Mouse (Mus musculus) liver, embryonic 14.5 days (tissue): ENCODE measurements at regions not wholly inside any gene's neighbourhood (a gene's known extent, or its start where the extent isn't known, plus 50 kb on each side); places are given as distances from the start of the nearest gene placed in this dataset.
"Not testable (repeated sequence)": the region's sequence is repeated elsewhere in the genome, so short reads cannot be mapped to it uniquely, and the experiment has no call there.

Experiments
- ATAC-seq: fragments of 200-750 bp; cut with Nextera tagmentation; 2 replicates; pipeline ENCODE4 v1.8.0; 2017; ENCODE audit warnings: moderate number of reproducible peaks, mild to moderate bottlenecking, moderate library complexity; ENCODE audit not compliant: insufficient read depth
- DNase-seq, 3 experiments: peaks; one replicate each; pipeline ENCODE4 v3.0.0-alpha.2; 2012 to 2013; ENCODE audit warnings: low read depth in 3 of 3, low spot score in 3 of 3
- H3K27ac ChIP-seq: fragments of 300-500 bp; sonication (generic); 2 replicates; pipeline ENCODE4 v1.5.1; 2014; ENCODE audit warnings: moderate library complexity, mild to moderate bottlenecking, control low read depth, inconsistent platforms
- H3K27me3 ChIP-seq: fragments of 300-500 bp; sonication (generic); 2 replicates; pipeline ENCODE4 v1.6.1; 2014; ENCODE audit warnings: mild to moderate bottlenecking, low read length, moderate library complexity; ENCODE audit not compliant: control insufficient read depth, insufficient read depth
- H3K36me3 ChIP-seq: fragments of 300-500 bp; sonication (generic); replicated peaks from 2 replicates; pipeline ENCODE4 v1.6.1; 2014; ENCODE audit warnings: low read depth; ENCODE audit not compliant: control insufficient read depth, insufficient read depth
- H3K4me1 ChIP-seq, 2 experiments: fragments of 200-500 bp in 1 of 2; fragments of 300-500 bp in 1 of 2; sonication (generic) in 1 of 2; replicated peaks; 2 replicates each; pipeline ENCODE4 v1.6.1; 2012 to 2014; ENCODE audit warnings: antibody characterized with exemption in 1 of 2, inconsistent platforms in 1 of 2, low read length in 1 of 2; ENCODE audit not compliant: control insufficient read depth in 2 of 2, insufficient read depth in 2 of 2
- H3K4me2 ChIP-seq: fragments of 300-500 bp; sonication (generic); 2 replicates; pipeline ENCODE4 v1.6.1; 2014; ENCODE audit warnings: low read depth, mild to moderate bottlenecking, control low read depth, moderate library complexity
- H3K4me3 ChIP-seq, 2 experiments: fragments of 200-500 bp in 1 of 2; fragments of 300-500 bp in 1 of 2; sonication (generic) in 1 of 2; 2 replicates each; pipeline ENCODE4 v1.5.1; 2012 to 2014; ENCODE audit warnings: low read depth in 2 of 2, low read length in 2 of 2, mild to moderate bottlenecking in 2 of 2, control low read depth in 1 of 2, inconsistent platforms in 1 of 2, moderate library complexity in 1 of 2; ENCODE audit not compliant: insufficient read depth in 1 of 2
- H3K9ac ChIP-seq: fragments of 300-500 bp; sonication (generic); replicated peaks from 2 replicates; pipeline ENCODE4 v1.6.1; 2014; ENCODE audit warnings: mild to moderate bottlenecking, control low read depth, moderate library complexity
- H3K9me3 ChIP-seq: fragments of 300-500 bp; sonication (generic); 2 replicates; pipeline ENCODE4 v1.6.1; 2016; ENCODE audit warnings: low read length, mixed read lengths; ENCODE audit not compliant: control insufficient read depth
- CTCF ChIP-seq: IDR thresholded peaks from 2 replicates; pipeline ENCODE4 v1.5.1; 2016; ENCODE audit warnings: antibody characterized with exemption, low read depth, control low read depth
- EP300 ChIP-seq: IDR thresholded peaks from 2 replicates; pipeline ENCODE4 v1.6.1; 2016; ENCODE audit warnings: antibody characterized with exemption, low read depth
- WGBS: fragments of 180-500 bp; shearing (Covaris S2); extraction: QIAGEN DNeasy Blood & Tissue Kit; methylation state at CpG from one replicate; pipeline ENCODE4 v1.1.7; 2014; ENCODE audit not compliant: insufficient replicate concordance; 5-methylcytosine and 5-hydroxymethylcytosine counted together

- H3K4me1 ChIP-seq = peaks cover 0 to 4% of the 10 kb centered on the region in 2 experiments; a peak in 2 of 4 replicates
- H3K36me3 ChIP-seq = no peaks in the 10 kb centered on the region
- WGBS = 17% methylated on average over 25 of the region's 25 CpGs
- peak overlapping the region; percentile 30 for H3K4me2 ChIP-seq
- H3K9ac ChIP-seq = no peak overlapping the region
- no peak overlapping the region for H3K4me3 ChIP-seq
- H3K9me3 ChIP-seq = no peaks in the 10 kb centered on the region
- ATAC-seq = no peak
- TF ChIP-seq CTCF (no peak), EP300 (no peak)
- no peaks in the 10 kb centered on the region for H3K27me3 ChIP-seq
- no peak for DNase-seq
- no peak overlapping the region for H3K27ac ChIP-seq
These were observed 261.1 kb upstream of the Nr5a2 start for GRCm38 (mm10) chr1:137221087-137222057.

GRCm38 (mm10) chr1:137220226-137220625, 260.0 kb upstream of the Nr5a2 start:
- Histone ChIP-seq H3K4me2 (no peak overlapping the region), H3K9me3 (no peaks in the 10 kb centered on the region), H3K27ac (no peak overlapping the region), H3K9ac (no peak overlapping the region), H3K27me3 (no peaks in the 10 kb centered on the region), H3K4me3 (no peak overlapping the region), H3K4me1 (peaks cover 0 to 4% of the 10 kb centered on the region in 2 experiments; a peak in 2 of 4 replicates), H3K36me3 (no peaks in the 10 kb centered on the region)
- TF ChIP-seq EP300 (no peak), CTCF (no peak)
- no peak for DNase-seq
- no peak for ATAC-seq
- WGBS = 59% methylated on average over 6 of the region's 6 CpGs

GRCm38 (mm10) chr1:137218611-137219010, 258.4 kb upstream of the Nr5a2 start:
- no peaks in the 10 kb centered on the region for H3K36me3 ChIP-seq
- no peak overlapping the region for H3K9ac ChIP-seq
- DNase-seq (no peak), ATAC-seq (no peak)
- peaks cover 0 to 6% of the 10 kb centered on the region in 2 experiments; a peak in 2 of 4 replicates for H3K4me1 ChIP-seq
- H3K9me3 ChIP-seq = no peaks in the 10 kb centered on the region
- no peak overlapping the region for H3K4me3 ChIP-seq
- H3K27ac ChIP-seq = no peak overlapping the region
- TF ChIP-seq CTCF (no peak), EP300 (no peak)
- H3K4me2 ChIP-seq = no peak overlapping the region
- 58% methylated on average over 11 of the region's 11 CpGs for WGBS
- H3K27me3 ChIP-seq = no peaks in the 10 kb centered on the region

GRCm38 (mm10) chr1:137218096-137218495, 257.8 kb upstream of the Nr5a2 start:
- H3K4me2 ChIP-seq = no peak overlapping the region
- no peak for ATAC-seq
- WGBS = 51% methylated on average over 4 of the region's 4 CpGs

GRCm38 (mm10) chr1:137217206-137217605, 257.0 kb upstream of the Nr5a2 start:
- Histone ChIP-seq H3K4me2 (no peak overlapping the region), H3K4me1 (peaks cover 0 to 2% of the 10 kb centered on the region in 2 experiments; a peak in 2 of 4 replicates), H3K27me3 (no peaks in the 10 kb centered on the region), H3K4me3 (no peak overlapping the region), H3K9ac (no peak overlapping the region), H3K27ac (no peak overlapping the region), H3K9me3 (no peaks in the 10 kb centered on the region), H3K36me3 (no peaks in the 10 kb centered on the region)
- DNase-seq (no peak), ATAC-seq (no peak)
- no peak for TF ChIP-seq EP300
- no peak for TF ChIP-seq CTCF
- WGBS = 73% methylated on average over 5 of the region's 5 CpGs

More at GRCm38 (mm10) chr1:137218096-137218495, 257.8 kb upstream of the Nr5a2 start:
- TF ChIP-seq EP300 (no peak), CTCF (peak; percentile 37; the same call in 1 of the 2 replicates)
- H3K4me1 ChIP-seq = peaks cover 0 to 6% of the 10 kb centered on the region in 2 experiments; a peak in 2 of 4 replicates
- no peak overlapping the region for H3K27ac ChIP-seq
- no peaks in the 10 kb centered on the region for H3K27me3 ChIP-seq
- no peaks in the 10 kb centered on the region for H3K36me3 ChIP-seq
- no peak overlapping the region for H3K9ac ChIP-seq
- DNase-seq = no peak
- no peak overlapping the region for H3K4me3 ChIP-seq
- no peaks in the 10 kb centered on the region for H3K9me3 ChIP-seq

- H3K27me3 ChIP-seq, H3K4me2 ChIP-seq, H3K27ac ChIP-seq, H3K4me3 ChIP-seq, H3K9ac ChIP-seq, H3K4me1 ChIP-seq, H3K9me3 ChIP-seq, H3K36me3 ChIP-seq, DNase-seq: not testable (repeated sequence)
- WGBS = 9% methylated on average over 1 of the region's 1 CpGs
- ATAC-seq = peak; percentile 50; the same call in 1 of the 2 replicates
These were observed 254.1 kb upstream of the Nr5a2 start for GRCm38 (mm10) chr1:137214328-137214727.
